Mouse (Mus musculus): Measurements from ENCODE around the gene Rnf145.

DNA sequence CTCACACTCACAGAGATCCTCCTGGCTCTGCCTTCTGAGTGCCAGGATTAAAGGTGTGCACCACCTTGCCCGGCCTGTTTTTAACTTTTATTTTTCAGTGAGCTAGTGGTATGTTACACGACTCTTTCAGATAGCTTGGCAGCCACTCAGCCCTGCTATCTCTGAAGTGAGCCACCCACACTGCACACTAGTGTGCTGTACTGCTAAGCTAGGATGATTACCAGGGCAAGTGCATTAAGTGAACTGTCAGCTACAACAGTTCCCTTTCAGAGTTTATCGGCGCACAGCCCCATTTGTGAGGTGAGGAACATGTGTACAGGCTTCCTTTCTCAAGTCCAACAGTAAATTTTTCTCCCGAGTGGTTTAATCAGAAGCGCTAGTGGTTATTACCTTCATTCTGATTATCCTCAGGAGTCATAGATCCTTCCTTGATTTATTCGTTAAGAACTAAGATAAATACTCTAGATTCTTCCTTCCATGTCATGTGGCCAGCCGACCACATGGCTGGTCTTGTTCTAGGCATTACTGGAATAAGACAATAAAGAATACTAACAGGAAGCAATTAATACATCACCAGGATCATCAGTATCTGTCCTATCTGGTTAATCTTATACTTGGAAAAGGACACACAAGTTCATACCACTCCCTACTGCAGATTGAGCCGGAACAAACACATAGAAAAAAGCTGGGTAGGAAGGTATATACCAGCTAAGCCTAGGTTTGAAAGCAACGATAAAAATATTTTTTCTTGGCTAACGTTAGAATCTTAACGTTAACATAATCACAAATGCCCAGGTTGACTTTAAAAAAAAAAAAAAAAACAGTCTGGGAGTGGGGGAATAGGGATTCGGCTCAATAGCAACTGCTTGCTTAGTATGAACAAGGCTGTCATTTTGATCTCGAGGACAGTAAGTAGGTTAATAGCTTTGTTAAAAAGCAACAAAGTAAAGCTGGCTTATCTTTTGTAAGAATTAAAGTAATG lies 6.4 kb upstream of the Rnf145 start:
- TF ChIP-seq CTCF (IDR thresholded peaks at IDR 0.05; ENCODE audit: low read depth, low read length) (no peak), GATA1 (IDR thresholded peaks at IDR 0.05; ENCODE audit: borderline replicate concordance, low read length) (no peak)

All from G1E (cell line).